Mouse (Mus musculus) layer of hippocampus, postnatal 36 days (tissue): ENCODE measurements around the gene Dock10. TPM values are rescaled to one million over a fixed set of nuclear protein-coding genes. Genes with fewer than 3 reads are reported as not detected.
"Not testable (repeated sequence)": the region's sequence is repeated elsewhere in the genome, so short reads cannot be mapped to it uniquely, and the experiment has no call there.

Experiments used
- DNase-seq, 2 experiments: peaks; one replicate each; pipeline ENCODE4 v3.0.0; 2022
- total RNA-seq, 2 experiments: library from RNA; stranded (reverse); gene quantifications; 2 replicates each; pipeline ENCODE4 v1.2.3; 2021

The Dock10 gene
- total RNA-seq: 100 to 1,000 TPM in 1 of 2 experiments, 10 to 100 TPM in 1; 86.0 to 111 TPM

GRCm38 (mm10) chr1:80757977-80758797 is at the start of gene Dock10:
TSS of gene Dock10 (minus strand) at chr1:80758527.
- DNase-seq: peak; percentile 69 to 73

- no peak for DNase-seq
These were observed 48.6 kb upstream of the Dock10 start for GRCm38 (mm10) chr1:80806835-80807398.

- no peak for DNase-seq
These were observed 43.7 kb upstream of the Dock10 start for GRCm38 (mm10) chr1:80802023-80802422.

GRCm38 (mm10) chr1:80785066-80785779 is 26.9 kb upstream of the Dock10 start:
- no peak for DNase-seq

GRCm38 (mm10) chr1:80784155-80784554 is 25.8 kb upstream of the Dock10 start:
- DNase-seq: no peak

GRCm38 (mm10) chr1:80765504-80765903 is 7.2 kb upstream of the Dock10 start:
- DNase-seq: no peak

GRCm38 (mm10) chr1:80763042-80763950 is 5.0 kb upstream of the Dock10 start:
- DNase-seq: peak; percentile 16 to 19

GRCm38 (mm10) chr1:80758798-80759184 is 464 bp upstream of the Dock10 start:
- no peak for DNase-seq

- peak in 1 of 2 experiments; percentile 19 for DNase-seq
These were observed 714 bp downstream of the Dock10 start for GRCm38 (mm10) chr1:80757650-80757976.

- peak; percentile 21 to 49 for DNase-seq
These were observed 1.3 kb downstream of the Dock10 start for GRCm38 (mm10) chr1:80756824-80757649.

GRCm38 (mm10) chr1:80756060-80756439 is 2.3 kb downstream of the Dock10 start:
- no peak for DNase-seq

- no peak for DNase-seq
These were observed 2.8 kb downstream of the Dock10 start for GRCm38 (mm10) chr1:80755296-80756059.

GRCm38 (mm10) chr1:80749122-80749521 is 9.2 kb downstream of the Dock10 start:
- DNase-seq: not testable (repeated sequence)

GRCm38 (mm10) chr1:80746691-80747463 is 11.4 kb downstream of the Dock10 start:
- no peak for DNase-seq

GRCm38 (mm10) chr1:80746195-80746594 is 12.1 kb downstream of the Dock10 start:
- DNase-seq: no peak

GRCm38 (mm10) chr1:80739472-80739871 is 18.9 kb downstream of the Dock10 start:
- no peak for DNase-seq

- no peak for DNase-seq
These were observed 20.4 kb downstream of the Dock10 start for GRCm38 (mm10) chr1:80737812-80738391.

GRCm38 (mm10) chr1:80730582-80730981 is 27.7 kb downstream of the Dock10 start:
- DNase-seq: no peak

- DNase-seq: no peak
These were observed 28.2 kb downstream of the Dock10 start for GRCm38 (mm10) chr1:80730174-80730573.
